Mouse (Mus musculus): ENCODE data around the gene Scnm1.
A peak's percentile ranks its signal among the peaks of the same experiment; 100 is the strongest.

Gene Scnm1

DNA sequence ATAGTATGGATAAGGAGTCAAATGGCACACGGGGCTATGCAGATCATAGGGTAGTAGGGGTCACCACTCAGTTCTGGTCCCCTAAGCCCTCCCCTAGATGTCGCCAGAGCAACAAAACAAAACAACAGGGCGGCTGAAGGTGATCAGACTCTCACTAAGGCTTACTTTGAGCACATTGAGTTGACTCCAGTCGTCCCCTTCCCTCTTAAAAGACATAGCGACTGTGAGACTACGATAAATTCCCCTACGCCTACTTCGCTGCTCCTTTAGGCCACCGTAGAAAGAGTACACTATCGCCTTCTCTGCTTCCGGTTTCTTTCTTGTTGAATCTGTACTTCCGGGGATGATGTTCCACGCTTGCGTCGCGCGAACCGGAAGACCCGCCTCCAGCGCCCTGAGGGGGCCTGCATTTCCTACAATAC is at the start of gene Scnm1, which contains the start of gene Lysmd1:
Gene Scnm1, minus strand, starts transcription at position 332 of the 422 bp plus-strand sequence.
Gene Lysmd1, plus strand, starts transcription at position 409 of the 422 bp plus-strand sequence.
- DNase-seq (ENCODE audit: low spot score in 2 of 2), result peak; percentile 61 to 83

DNA sequence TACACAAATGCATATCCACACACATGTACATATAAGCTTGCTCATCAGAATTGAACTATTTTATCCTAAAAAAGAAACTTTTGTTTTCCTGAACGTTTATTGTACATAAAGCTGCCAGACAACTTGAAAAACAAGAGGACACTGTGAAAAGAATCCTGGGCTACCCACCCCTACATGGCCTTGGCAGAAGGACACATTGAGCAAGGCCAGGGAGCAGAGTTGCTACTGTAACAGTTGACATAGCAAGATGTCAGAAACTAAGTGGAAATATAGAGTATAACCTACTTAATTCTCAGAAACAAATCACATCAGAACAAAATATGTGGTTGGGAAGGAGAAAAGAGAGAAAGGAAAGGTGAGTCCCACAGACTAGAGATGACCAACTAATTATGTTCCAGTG is 48.0 kb upstream of the Scnm1 start:
- no peak for DNase-seq (ENCODE audit: low spot score in 2 of 2)

DNA sequence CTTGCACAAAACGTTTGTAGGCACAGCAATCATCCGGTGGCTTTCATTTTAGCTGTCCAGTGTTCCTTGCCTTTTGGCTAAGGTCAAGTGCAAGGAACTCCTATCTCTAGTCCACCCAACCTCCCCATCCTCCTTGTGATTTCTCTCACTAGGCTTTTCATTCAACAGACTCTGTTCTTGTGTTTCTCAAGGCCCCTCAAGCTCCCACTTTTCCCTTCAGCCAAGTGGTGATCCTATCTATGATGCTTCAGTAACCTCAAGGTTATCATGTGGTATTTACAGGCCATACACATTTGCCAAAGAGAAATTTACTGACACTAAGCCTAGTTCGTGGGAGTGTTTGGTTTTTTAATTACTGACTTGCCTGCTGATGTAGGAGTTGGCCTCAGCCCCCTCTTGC is 46.1 kb upstream of the Scnm1 start:
- no peak for DNase-seq (ENCODE audit: low spot score in 2 of 2)

DNA sequence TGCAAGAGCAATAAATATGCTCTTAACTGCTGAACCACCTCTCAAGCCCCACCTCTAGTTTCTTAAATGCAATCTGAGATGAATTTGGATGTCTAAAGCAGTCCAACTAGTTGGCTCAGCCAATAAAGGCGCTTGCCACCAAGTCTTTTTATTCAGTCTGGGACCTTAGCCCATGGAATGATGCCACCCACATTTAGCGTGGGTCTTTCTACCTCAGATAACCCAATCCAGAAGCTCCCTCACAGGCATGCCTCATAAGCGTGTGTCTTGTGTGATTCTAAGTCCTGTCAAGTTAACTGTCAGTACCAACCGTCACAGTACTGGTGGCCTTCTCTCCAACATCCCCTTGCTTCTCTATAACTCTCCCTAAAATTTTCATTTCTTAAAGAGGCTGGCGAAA is 45.1 kb upstream of the Scnm1 start:
- no peak for DNase-seq (ENCODE audit: low spot score in 2 of 2)

DNA sequence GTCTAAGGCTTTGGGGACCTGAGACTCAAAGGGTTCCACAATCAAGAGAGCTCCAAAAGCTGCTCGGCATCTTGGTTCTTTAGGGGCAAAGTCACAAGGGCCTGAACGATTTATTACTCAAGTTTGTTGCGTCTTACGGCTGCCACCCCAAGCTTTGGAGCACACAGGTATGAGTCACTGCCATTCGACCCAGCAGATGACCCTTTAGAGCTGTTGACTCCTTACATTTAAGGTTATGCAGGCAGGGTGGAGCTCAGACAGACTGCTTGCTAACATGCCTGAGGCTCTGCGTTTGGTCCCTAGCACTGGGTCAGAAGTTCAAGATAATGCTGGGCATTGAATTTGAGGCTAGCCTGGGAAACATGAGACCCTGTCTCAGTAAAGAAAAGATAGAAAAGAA is 43.8 kb upstream of the Scnm1 start:
- DNase-seq (ENCODE audit: low spot score in 2 of 2), result no peak

DNA sequence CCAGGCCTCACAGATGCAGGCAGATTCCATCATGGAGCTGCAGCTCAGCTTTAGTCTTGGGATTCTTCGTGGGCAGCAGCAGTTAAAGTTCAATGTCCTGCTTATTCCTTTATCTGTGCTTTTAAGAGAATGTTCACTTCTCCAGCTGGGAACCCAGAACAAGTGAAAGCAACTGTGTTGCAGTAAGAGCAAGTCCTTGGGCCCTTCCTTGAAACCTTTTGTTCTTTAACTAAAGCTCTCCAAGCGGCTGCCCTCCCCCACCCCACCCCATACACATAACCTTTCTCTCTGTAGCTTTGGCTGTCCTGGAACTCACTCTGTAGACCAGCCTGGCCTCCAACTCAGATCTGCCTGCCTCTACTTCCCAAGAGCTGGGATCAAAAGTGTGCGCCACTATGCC is 42.7 kb upstream of the Scnm1 start:
- no peak for DNase-seq (ENCODE audit: low spot score in 2 of 2)

DNA sequence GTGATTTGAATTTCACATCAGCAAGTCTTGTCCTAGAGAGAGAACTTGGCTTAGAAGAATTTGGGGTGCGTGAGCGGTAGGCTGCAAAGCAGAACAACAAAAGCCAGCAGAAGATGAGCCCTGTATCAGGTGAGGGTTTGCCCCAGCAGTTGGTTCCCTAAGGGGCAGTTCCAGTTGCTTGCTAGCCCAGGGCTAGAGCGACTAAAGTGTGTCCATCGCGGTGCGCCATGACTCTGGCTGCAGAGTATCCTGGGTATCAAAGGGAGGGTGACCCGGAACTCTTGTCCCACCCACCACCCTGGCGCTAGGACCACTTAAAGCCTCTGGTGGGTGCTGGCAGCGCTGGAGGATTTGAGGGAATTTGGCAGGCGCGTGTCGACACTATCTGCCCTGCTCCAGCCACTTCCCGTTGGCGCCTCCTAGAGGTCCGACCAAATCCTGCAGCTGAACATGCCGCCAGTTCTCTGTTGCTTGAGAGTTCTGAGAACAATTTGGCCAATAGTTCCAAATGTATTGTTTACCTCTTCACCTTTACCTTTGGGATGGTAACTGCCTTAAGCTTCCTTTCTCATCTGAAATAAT is 40.3 kb upstream of the Scnm1 start:
- peak; percentile 79 to 93 for DNase-seq (ENCODE audit: low spot score in 2 of 2)

DNA sequence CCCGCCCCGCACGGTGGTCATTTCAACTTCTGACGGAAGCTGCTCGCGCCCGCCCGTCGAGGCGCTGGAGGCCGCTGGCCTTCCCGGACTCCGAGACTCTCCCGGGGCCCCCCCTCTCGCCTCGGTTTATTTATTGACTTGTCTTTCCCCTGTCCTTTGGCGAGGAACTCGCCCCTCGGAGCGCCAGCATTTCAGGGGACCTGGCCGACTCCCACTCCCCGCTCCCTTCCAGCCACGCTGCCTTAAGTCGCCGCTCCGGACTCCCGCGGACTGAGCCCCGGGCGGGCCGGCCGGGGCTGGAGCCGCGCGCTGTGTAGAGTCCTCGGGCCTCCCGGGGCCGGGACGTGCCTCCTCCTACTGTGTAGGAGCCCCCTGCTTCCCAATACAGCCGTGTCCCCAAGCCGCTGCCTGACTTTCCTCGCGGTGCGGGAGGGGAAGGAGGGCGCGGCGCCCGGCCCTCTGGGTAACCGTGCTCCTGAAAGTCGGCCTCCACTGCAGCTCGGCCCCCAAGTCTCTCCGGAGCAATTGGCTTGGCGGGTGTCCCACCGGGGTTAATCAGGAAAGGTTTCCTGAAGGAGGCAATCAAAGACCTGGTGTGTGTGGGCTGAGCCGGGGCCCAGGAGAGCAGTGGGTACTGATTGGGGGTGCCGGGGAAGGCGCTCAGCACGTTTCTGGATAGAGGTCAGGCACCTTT is 39.6 kb upstream of the Scnm1 start:
- DNase-seq (ENCODE audit: low spot score in 2 of 2), result peak in 1 of 2 experiments; percentile 36

DNA sequence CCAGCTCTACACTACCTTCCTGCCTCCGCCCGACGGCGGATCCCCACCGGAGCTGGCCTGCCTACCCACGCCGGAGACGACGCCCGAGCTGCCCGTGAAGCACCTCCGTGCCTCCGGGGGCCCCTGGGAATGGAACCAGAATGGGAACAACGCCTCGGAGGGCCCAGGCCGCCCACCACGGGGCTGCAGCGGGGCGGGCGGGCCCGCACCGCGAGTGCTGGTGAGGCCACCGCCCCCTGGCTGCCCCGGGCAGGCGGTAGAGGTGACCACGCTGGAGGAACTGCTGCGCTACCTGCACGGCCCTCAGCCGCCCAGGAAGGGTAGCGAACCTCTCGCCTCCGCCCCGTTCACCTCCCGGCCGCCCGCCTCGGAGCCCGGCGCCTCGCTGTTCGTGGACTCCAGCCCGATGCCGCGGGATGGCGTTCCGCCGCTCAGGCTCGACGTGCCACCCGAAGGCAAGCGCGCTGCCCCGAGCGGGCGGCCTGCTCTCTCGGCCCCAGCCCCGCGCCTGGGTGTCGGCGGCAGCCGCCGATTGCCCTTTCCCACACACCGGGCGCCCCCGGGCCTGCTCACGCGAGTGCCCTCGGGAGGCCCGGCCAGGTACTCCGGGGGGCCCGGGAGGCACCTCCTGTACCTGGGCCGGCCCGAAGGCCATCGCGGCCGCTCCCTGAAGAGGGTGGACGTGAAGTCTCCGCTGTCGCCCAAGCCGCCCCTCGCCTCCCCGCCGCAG is 38.9 kb upstream of the Scnm1 start:
- peak in 1 of 2 experiments; percentile 19 for DNase-seq (ENCODE audit: low spot score in 2 of 2)

DNA sequence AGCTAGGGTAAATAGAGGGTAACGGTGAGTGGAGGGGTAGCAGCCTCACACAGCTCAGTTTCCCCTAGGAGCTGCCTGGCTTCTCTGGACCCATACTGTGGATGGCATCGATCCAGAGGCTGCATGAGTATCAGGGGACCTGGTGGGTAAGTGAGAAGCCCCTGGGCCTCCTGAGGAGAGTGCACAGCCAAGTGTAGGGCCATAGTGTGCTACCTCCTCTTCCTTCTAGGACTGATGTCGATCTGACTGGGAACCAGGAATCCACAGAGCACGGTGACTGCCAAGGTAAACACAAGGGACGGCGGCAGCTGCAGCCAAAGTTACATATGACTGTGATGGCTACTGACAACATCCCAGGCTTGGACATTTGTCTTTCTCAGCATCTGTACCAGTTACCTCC is 37.3 kb upstream of the Scnm1 start:
- DNase-seq (ENCODE audit: low spot score in 2 of 2), result no peak

DNA sequence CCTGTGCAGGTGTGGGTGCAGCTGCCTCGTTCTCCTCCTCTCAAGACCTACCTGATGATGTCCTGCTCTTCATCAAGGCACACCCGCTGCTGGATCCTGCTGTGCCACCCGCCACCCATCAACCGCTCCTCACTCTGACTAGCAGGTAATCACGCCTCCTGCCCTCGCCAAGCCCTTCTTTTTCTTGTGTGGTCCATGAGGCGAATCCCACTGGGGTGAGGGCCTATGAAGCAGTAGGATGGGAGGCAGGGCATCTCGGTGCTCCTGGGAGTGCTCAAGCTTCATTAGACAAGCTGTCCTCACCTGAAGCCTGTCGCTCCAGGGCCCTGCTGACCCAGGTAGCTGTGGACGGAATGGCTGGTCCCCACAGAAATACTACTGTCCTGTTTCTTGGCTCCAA is 36.2 kb upstream of the Scnm1 start:
- DNase-seq (ENCODE audit: low spot score in 2 of 2), result no peak

DNA sequence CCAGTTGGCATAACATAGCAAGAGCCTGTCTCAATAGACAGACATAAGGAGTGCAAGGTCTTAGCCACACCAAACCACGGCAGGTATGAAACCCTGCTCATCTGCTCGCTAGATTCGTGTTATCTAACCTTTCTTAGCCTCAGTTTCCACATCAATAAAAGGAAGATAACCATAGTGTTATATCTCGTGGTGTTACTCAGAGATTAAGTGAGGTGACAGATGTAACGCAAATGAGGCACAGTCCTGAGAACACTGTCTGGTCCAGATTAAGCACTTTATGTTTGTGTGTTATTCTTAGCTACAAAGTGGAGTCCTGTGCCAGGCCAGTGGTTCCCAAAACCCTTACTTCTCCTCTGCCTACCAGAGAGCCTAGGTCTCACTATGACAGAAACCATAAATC is 31.0 kb upstream of the Scnm1 start:
- DNase-seq (ENCODE audit: low spot score in 2 of 2), result no peak

DNA sequence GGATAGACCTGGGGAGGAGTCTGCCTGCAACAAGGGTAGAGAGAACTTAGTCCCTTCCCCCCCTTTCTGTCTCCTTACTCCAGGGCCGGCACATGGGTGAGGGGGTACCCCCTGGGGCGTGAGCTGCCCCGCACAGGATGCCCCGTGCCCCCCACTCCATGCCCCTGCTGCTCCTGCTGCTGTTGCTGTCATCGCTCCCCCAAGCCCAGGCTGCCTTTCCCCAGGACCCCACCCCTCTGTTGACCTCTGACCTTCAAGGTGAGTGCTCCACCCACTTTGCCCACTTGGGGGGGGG is 30.4 kb upstream of the Scnm1 start:
- DNase-seq (ENCODE audit: low spot score in 2 of 2), result no peak

DNA sequence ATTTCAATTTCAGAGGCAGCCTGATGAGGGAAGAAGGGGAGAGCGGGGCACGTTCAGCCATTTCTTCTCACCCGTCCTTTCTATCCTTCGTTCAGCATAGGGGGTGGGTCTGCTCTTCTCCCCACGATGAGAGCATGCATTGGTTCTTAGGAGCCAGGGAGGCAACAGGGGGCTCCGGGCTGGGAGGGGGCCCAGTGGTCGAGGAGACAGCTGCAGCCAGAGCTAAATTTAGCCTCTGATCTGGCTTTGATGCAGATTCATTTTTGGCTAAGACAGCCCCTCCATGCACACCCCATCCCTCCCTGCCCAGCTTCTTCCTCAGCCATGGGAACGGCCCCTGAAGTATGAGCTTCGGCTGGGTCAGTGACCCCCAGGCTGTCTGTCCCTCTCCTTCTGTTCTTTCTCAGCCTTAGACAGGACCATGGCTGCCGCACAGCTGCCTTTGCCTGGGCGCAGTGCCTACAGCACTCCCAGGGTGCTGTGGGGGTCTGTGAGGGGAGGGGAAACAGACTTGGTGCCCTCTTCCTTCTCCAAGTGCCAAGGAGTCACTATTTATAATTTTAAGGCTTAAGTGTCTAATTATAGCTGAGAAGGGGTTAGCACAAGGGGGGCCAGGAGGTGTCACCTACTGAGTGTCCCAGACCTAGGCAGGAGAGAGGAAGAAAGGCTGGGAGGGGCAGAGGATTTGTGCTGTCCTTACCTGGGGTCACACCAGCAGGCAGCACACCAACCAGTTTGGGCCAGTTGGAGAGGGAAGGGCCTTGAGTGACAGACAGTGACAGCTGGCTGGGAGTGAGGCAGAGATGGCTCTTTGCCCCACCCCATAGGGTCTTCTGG is 29.8 kb upstream of the Scnm1 start:
- DNase-seq (ENCODE audit: low spot score in 2 of 2), result peak in 1 of 2 experiments; percentile 31

DNA sequence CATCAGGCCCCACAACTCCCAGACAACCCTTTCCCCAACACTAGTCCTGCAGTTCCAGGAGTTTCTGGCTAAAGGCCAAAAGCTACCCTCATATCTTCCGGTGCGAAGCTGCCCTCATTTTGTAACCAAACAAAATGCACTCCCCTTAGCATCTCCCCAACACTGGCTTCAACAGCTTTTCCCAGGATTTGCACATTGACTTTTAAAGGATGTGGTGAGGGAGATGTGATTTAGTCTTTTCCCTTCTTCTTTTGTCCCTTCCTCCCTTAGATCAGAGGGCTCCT is 28.5 kb upstream of the Scnm1 start:
- no peak for DNase-seq (ENCODE audit: low spot score in 2 of 2)

DNA sequence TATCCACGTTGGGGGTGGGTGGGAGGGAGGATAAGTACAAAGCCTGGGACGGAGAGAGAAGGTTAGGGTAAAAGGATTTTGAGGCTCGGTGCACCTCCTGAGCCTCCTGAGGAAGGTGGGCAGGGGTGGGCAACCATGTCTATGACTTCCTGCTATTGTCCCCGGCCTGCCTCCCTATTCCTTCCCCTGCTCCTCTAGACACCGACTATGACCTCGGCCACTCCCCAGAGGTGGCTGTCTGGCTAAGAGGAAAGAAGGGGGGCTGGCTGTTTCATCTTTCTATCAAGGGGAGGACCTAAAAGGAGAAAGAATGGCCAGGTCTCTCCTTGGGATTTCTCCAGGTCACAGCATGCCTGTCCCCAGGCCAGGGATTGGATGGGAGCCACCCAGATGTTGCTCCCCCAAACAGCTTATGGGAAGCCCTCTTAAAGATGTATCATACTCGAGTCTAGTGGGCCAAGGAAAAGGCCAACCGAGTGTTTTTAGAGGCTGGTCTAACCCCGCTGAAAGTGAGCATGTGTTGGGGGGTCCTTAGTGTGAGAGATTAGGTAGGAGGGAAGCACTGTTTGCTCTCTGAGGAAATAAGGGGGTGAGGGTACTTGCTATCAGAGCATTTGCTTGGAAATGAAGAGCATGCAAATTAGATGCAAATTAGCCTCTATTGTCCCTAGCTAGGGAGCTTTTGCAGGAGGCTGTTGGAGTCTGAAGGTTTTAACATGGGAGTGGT is 28.0 kb upstream of the Scnm1 start:
- DNase-seq (ENCODE audit: low spot score in 2 of 2), result peak in 1 of 2 experiments; percentile 26

DNA sequence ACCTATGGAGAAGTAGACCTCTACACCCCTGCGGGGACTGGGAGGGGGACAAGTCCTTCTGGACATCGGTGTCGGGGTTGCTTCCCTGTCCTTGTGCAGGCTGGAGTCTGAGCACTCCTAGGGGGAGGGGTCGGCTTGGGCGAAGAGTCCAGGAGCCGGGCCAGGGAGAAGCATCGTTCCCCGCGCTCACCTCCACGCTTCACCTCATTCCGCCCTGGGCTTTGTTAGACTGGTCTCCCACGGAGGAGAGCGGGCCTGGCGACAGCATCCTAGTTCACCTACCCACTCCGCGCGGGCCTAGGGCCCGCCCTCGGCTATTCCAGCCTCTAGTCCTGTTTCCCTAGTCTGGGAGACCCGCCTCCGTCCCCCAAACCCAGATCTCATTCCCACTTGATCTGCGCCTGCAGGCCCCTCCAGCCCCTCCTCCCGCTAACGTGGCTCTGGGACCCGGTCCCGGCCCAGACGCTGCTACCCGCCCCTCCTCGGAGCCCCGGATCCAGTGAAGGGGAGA is 27.3 kb upstream of the Scnm1 start:
- DNase-seq (ENCODE audit: low spot score in 2 of 2), result peak in 1 of 2 experiments; percentile 46

DNA sequence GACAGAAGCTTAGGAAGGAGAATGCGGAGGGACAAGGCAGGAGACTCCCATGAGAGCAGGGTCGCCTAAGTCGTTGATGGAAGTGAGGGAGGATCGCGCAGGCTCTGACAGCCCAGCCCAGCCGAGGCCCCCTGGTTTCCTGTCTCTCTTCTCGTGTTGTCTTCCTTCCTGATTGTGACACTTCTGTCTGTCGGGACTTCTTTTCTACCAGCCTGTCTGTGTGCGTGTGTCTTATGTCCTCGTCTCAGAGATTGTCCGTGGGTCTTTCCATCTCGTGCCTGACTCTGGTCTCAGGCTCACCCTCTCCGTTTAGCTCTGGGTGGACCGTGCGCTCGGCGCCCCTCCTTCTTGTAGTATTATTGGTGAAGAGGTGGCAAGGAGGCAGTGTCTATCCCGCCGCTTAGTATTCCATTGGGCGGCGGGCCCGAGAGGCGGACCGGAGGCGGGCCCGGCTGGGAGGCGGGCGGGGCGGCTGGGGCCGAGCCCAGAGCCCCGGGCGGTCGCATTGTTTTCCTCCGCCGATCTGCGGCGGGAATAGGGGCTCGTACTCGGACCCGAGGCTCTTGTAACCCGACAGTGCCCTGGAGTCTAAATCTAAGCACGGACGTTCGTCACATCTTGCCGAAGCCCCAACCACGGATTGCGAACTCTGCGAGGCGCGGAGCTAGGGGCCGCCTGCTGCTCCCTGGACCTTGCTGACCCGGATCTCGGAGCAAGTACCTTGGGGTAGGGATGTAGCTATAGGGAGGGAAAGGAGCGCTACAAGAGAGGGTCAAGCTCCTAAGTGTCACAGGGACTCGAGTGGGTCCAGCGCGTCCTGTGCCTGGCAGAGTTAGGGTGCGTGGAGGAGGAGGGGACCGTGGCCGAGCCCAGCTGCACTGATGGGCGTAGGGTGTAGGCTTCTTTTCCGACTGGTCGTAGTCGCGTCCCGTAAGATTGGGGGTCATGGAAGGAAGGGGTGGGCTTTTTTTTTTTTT is 26.5 kb upstream of the Scnm1 start, which contains the start of gene Sema6c:
Gene Sema6c, plus strand, starts transcription at position 471 of the 977 bp plus-strand sequence.
- DNase-seq (ENCODE audit: low spot score in 2 of 2), result peak; percentile 62 to 88

DNA sequence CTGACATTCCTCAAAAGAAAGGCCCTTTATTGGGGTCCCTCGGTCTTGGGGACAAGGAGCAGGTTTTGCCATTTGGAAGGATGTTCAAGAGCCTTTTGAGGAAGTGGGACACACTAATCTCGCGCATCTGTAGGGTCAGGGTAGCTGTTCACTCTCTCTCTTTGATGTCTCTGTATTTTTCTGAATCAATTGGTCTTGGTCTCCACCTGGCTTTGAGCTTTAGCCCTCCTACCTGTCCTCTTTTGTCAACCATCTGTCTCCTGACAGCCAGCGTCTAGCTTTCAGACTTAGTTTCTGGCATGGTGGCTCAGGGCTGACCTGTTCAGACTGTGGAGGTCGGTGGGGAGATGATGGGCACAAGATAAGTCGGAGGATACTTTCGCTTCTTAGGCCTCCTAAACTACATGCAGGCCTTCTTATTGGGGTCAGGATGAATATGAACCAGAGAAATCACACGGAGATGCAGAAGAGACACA is 25.7 kb upstream of the Scnm1 start:
- no peak for DNase-seq (ENCODE audit: low spot score in 2 of 2)

DNA sequence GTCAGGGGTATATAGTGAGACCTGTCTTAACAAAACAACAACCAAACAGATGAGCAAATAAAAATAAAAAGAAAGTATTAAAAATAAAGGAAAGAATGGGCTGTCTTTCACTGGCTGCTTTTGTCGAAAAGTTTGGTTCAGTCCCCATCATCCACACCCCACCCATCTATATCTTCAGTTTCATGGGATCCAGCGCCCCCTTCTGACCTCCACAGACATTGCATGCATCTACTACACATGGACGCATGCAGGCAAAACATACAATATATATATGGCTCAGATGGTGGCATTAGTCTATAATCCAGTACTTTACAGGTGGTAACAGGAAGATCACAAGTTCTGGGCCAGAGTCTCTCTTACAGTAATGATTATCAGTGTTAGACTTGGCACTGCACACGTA is 20.1 kb upstream of the Scnm1 start:
- DNase-seq (ENCODE audit: low spot score in 2 of 2), result no peak

Data from cerebellum, postnatal 4 days (tissue).